Mouse (Mus musculus) erythroblast, embryonic 14.5 days (primary cell): ENCODE measurements around the gene Npy4r. TPM values are rescaled to one million over a fixed set of nuclear protein-coding genes. Genes with fewer than 3 reads are reported as not detected.

Source experiments
- H3K27me3 ChIP-seq: 2 replicates; pipeline ENCODE4 v1.6.1; 2012; ENCODE audit warnings: inconsistent platforms; ENCODE audit not compliant: control insufficient read depth
- H3K36me3 ChIP-seq: 2 replicates; pipeline ENCODE4 v1.6.1; 2012; ENCODE audit warnings: mild to moderate bottlenecking, inconsistent platforms; ENCODE audit not compliant: control insufficient read depth
- H3K4me1 ChIP-seq: 2 replicates; pipeline ENCODE4 v1.6.1; 2012; ENCODE audit warnings: inconsistent platforms; ENCODE audit not compliant: control insufficient read depth
- H3K4me3 ChIP-seq: replicated peaks from 2 replicates; pipeline ENCODE3; 2012; ENCODE audit warnings: moderate library complexity, mild to moderate bottlenecking, inconsistent platforms
- H3K9me3 ChIP-seq: 2 replicates; pipeline ENCODE4 v1.6.1; 2012; ENCODE audit warnings: low read length, inconsistent platforms, mixed read lengths; ENCODE audit not compliant: control insufficient read depth
- GATA1 ChIP-seq: IDR thresholded peaks from 2 replicates; pipeline ENCODE4 v1.6.1; 2012; ENCODE audit warnings: low read length, inconsistent platforms, mixed read lengths
- TAL1 ChIP-seq: IDR thresholded peaks from 3 replicates; pipeline ENCODE4 v1.6.1; 2012; ENCODE audit warnings: low read length, inconsistent platforms, mixed read lengths
- polyA plus RNA-seq: library from polyadenylated mRNA; stranded (reverse); fragments of >175 nt; gene quantifications from 2 replicates; pipeline ENCODE4 v1.2.3, GENCODE M21; 2012

The Npy4r gene
- polyA plus RNA-seq, 1 experiment = not detected

GRCm38 (mm10) chr14:34171107-34171506 is 18.8 kb upstream of the Npy4r start:
- H3K36me3 ChIP-seq = no peaks in the 10 kb centered on the region
- H3K9me3 ChIP-seq = no peaks in the 10 kb centered on the region
- no peaks in the 10 kb centered on the region for H3K4me1 ChIP-seq
- H3K4me3 ChIP-seq = no peak overlapping the region
- TF ChIP-seq TAL1 (no peak), GATA1 (no peak)
- H3K27me3 ChIP-seq = no peaks in the 10 kb centered on the region

DNA sequence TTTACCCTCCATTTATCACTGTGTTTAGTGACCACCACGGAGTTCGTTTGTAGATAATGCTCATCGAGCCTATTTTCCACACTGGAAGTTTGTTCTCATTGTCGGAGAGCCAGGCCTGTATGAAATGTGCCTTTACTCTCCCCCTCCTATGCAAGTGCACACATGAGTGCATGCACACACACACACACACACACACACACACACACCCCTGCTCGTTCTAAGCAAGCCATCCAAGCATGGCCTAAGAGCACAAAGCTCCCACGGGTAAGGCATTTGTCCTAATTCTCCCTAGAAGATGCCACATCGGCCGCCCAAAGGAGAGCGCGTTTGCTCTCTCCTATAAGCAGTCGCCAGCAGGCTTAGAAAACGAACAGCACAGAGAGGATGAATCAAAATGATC is 3.5 kb upstream of the Npy4r start:
- TF ChIP-seq TAL1 (no peak), GATA1 (no peak)
- Histone ChIP-seq H3K4me1 (no peaks in the 10 kb centered on the region), H3K9me3 (no peaks in the 10 kb centered on the region), H3K4me3 (no peak overlapping the region), H3K36me3 (no peaks in the 10 kb centered on the region), H3K27me3 (no peaks in the 10 kb centered on the region)

DNA sequence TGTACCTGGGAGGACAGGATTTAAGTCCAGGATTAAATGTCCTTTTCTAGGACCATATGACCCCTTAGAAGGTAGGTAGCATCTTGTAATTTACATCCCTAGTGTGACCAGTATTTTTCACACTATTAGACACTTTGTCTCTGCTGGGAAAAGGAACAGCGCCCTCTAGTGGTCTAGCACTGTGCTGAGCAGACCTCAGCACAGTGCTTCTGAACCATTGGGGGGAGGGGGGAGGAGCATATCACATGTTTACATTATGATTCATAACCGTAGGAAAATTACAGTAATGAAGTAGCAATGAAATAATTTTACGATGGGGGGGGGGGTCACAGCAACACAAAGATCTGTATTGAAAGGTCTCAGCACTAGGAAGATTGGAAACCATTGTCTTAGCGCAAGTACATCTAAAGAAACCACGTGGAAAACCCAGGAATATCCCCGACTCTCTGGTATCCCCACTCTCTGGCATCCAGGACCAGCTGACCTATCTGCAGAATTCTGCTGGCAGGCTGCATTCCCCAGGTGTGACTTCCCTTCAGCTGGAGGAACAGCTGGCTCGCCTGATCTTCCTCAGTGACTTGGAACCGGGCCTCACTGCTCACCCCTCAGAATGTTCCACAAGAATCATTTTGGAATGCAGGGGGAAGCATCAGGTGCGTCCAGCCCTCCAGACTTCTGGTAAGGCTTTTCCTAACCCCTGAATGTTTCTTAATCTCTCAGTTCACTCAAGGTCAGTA is 2.5 kb upstream of the Npy4r start:
- H3K9me3 ChIP-seq = no peaks in the 10 kb centered on the region
- H3K27me3 ChIP-seq = no peaks in the 10 kb centered on the region
- no peak overlapping the region for H3K4me3 ChIP-seq
- no peaks in the 10 kb centered on the region for H3K4me1 ChIP-seq
- no peaks in the 10 kb centered on the region for H3K36me3 ChIP-seq
- TF ChIP-seq TAL1 (no peak), GATA1 (no peak)

- Histone ChIP-seq H3K36me3 (no peaks in the 10 kb centered on the region), H3K4me3 (no peak overlapping the region), H3K4me1 (no peaks in the 10 kb centered on the region), H3K9me3 (no peaks in the 10 kb centered on the region), H3K27me3 (no peaks in the 10 kb centered on the region)
- no peak for TF ChIP-seq TAL1
- no peak for TF ChIP-seq GATA1
Measured at GRCm38 (mm10) chr14:34142915-34143314, 9.4 kb downstream of the Npy4r start.

DNA sequence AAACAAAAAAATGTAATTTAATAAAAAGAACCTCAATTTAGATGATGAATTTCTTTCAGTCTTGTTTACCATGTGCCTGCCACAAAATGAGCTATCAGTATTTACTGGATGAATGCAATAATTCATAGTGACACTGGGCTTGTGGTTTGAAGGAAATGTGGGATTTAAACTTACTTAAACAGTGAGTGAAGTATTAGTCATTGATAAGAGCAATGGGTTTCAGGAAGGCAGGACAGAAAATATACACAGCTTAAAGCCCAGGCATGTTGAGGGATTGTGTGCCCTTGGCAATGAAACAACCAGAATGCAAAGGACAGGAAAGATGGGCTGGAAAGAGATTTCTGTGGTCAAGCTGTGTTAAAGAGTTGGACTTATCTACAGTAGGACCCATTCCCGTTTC is 10.0 kb downstream of the Npy4r start:
- Histone ChIP-seq H3K36me3 (no peaks in the 10 kb centered on the region), H3K27me3 (no peaks in the 10 kb centered on the region), H3K4me1 (no peaks in the 10 kb centered on the region), H3K9me3 (no peaks in the 10 kb centered on the region), H3K4me3 (no peak overlapping the region)
- TF ChIP-seq GATA1 (no peak), TAL1 (no peak)

DNA sequence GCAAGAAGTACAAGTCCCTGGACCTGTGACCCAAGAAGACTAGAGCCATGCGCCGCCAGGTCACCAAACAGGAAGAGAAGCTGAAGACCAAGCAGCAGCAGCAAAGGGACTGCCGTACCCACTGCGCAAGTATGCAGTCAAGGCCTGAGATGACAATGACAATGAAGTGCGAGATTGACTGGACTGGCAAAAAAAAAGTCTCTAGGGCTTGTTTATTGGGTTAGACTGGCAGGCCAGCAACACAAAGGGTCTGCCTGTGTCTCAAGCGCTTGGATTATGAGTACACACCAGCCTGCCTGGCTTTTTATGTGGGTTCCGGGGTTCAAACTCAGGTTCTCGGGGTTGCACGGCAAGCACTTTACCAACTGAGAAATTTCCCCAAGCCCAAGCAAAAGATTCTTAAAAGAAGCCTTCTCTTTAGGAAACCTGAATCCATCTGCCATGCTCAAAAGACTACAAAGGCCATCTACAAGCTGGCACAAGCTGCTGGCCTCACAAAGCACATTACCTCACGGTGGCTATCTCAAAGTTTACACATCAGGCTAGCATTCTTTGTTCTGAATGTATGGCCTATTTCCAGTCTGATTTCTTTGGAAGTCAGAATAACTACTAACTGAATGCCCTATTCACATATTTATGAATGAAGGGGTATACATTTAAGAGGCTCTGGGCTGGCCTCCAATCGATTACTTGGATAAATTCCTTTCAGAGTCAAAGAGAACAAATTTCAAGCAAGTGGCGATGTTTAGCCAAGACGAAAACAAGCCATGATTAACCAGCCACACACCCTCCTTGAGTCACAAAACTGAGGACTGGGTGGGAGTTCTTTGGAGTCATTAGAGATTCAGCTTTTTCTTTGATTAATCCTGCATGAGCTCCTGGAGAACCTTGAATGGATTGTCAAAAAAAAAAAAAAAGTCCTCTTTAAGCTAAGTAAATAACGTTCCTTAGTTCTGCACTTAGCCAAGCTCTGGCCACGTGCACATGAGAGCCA is 12.3 kb downstream of the Npy4r start:
- Histone ChIP-seq H3K4me1 (no peaks in the 10 kb centered on the region), H3K4me3 (no peak overlapping the region), H3K27me3 (no peaks in the 10 kb centered on the region), H3K9me3 (no peaks in the 10 kb centered on the region), H3K36me3 (no peaks in the 10 kb centered on the region)
- TF ChIP-seq GATA1 (no peak), TAL1 (no peak)

- no peak for TF ChIP-seq GATA1
- no peak for TF ChIP-seq TAL1
- H3K9me3 ChIP-seq = no peaks in the 10 kb centered on the region
- H3K36me3 ChIP-seq = no peaks in the 10 kb centered on the region
- H3K4me3 ChIP-seq = no peak overlapping the region
- no peaks in the 10 kb centered on the region for H3K27me3 ChIP-seq
- H3K4me1 ChIP-seq = no peaks in the 10 kb centered on the region
Measured at GRCm38 (mm10) chr14:34135391-34135790, 16.9 kb downstream of the Npy4r start.

DNA sequence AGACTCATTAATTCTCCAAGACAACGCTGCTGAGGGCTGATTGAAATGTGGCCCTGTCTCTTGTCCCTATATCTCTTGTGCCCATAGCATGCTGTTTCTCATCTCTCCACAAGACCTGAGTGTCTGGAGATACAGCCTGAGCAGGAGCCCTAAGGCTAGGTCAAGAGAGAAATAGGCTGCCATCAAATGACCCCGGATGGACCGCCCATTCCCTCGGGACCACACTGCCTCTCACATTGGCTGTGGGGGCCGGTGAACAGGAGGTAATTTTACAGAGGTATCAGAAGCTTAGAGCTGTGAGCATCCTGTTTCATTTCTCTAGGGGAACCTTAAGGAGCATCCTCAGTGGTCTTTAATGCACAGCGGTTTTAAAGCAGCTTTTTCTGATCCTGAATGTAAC is 21.1 kb downstream of the Npy4r start:
- Histone ChIP-seq H3K4me3 (no peak overlapping the region), H3K27me3 (no peaks in the 10 kb centered on the region), H3K4me1 (no peaks in the 10 kb centered on the region), H3K9me3 (no peaks in the 10 kb centered on the region), H3K36me3 (no peaks in the 10 kb centered on the region)
- TF ChIP-seq GATA1 (no peak), TAL1 (no peak)

DNA sequence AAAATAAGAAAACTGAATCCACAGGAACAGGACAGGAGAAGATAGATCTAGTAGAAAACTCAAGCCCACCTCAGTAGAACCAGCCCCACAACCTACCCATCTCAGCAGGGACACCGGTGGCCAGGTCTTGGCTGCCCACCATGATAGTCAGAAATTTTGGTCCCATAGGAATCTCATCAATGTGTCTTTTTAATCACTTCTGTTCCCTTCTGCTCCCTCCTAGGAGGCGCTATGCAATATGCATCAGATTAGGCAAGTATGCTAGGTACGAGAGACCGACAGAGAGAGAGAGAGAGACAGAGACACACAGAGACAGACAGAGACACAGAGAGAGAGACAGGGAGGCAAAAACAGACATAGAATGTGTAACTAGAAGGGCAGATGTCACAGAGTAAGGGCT is 30.6 kb downstream of the Npy4r start:
- Histone ChIP-seq H3K27me3 (no peaks in the 10 kb centered on the region), H3K4me3 (no peak overlapping the region), H3K36me3 (no peaks in the 10 kb centered on the region), H3K9me3 (no peaks in the 10 kb centered on the region), H3K4me1 (no peaks in the 10 kb centered on the region)
- no peak for TF ChIP-seq TAL1
- no peak for TF ChIP-seq GATA1
